Mouse (Mus musculus): Measurements from ENCODE around the gene Hjurp. TPM values are rescaled to one million over a fixed set of nuclear protein-coding genes. Genes with fewer than 3 reads are reported as not detected.

Hjurp gene
- total and polyA plus RNA-seq, 2 experiments = 32.8 to 90.1 TPM

DNA sequence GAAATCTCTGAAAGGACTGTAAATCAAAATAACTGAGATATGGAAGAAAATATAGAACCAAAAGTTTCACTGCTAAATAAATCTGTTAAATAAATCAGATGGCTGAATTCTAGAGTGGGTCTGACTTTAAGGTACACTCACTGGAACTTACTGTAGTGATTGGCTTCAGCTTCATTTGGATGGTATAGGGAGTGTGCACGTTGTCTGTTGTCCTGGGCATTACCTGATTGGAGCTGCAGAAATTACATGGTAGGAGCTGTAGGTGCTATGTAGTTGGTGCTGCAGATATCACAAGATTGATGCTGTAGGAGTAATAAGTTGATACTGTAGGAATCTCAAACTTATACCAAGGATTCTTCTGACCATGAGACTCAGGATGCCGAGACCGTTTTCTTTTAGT lies 32.9 kb upstream of the Hjurp start:
- 72% methylated on average over 3 of the region's 3 CpGs for WGBS
- no peak overlapping the region for H3K9ac ChIP-seq (ENCODE audit: low read depth, low read length)
- no peaks in the 10 kb centered on the region for H3K27me3 ChIP-seq (ENCODE audit: control insufficient read depth, insufficient read depth, low read length)
- H3K79me2 ChIP-seq (ENCODE audit: control insufficient read depth, insufficient read depth, low read length) = no peaks in the 10 kb centered on the region
- TF ChIP-seq POLR2A (IDR thresholded peaks at IDR 0.05; ENCODE audit: extremely low read depth, insufficient read depth, low read length) (no peak), CTCF (IDR thresholded peaks at IDR 0.05; ENCODE audit: low read depth, low read length) (no peak)
- DNase-seq (ENCODE audit: extremely low read depth, low read depth, low spot score) = peak; percentile 4
- H3K4me3 ChIP-seq (ENCODE audit: insufficient read depth, low read depth, low read length) = no peak overlapping the region
- no peak overlapping the region for H3K27ac ChIP-seq (replicated peaks; ENCODE audit: insufficient read depth, low read depth, low read length)
- H3K36me3 ChIP-seq (ENCODE audit: control insufficient read depth, insufficient read depth, low read length) = no peaks in the 10 kb centered on the region
- H3K4me1 ChIP-seq (ENCODE audit: control insufficient read depth, insufficient read depth, low read length) = no peaks in the 10 kb centered on the region

GRCm38 (mm10) chr1:88309905-88310304 lies 32.5 kb upstream of the Hjurp start:
- Histone ChIP-seq H3K79me2 (ENCODE audit: control insufficient read depth, insufficient read depth, low read length) (no peaks in the 10 kb centered on the region), H3K9ac (ENCODE audit: low read depth, low read length) (no peak overlapping the region), H3K27me3 (ENCODE audit: control insufficient read depth, insufficient read depth, low read length) (no peaks in the 10 kb centered on the region), H3K4me1 (ENCODE audit: control insufficient read depth, insufficient read depth, low read length) (no peaks in the 10 kb centered on the region), H3K27ac (replicated peaks; ENCODE audit: insufficient read depth, low read depth, low read length) (no peak overlapping the region), H3K36me3 (ENCODE audit: control insufficient read depth, insufficient read depth, low read length) (no peaks in the 10 kb centered on the region), H3K4me3 (ENCODE audit: insufficient read depth, low read depth, low read length) (no peak overlapping the region)
- DNase-seq (ENCODE audit: extremely low read depth, low read depth, low spot score) = peak; percentile 8
- no peak for TF ChIP-seq CTCF (IDR thresholded peaks at IDR 0.05; ENCODE audit: low read depth, low read length)
- TF ChIP-seq POLR2A (IDR thresholded peaks at IDR 0.05; ENCODE audit: extremely low read depth, insufficient read depth, low read length) = no peak
- WGBS = 48% methylated on average over 3 of the region's 3 CpGs

GRCm38 (mm10) chr1:88309020-88309419 lies 31.6 kb upstream of the Hjurp start:
- 40% methylated on average over 2 of the region's 2 CpGs for WGBS
- no peaks in the 10 kb centered on the region for H3K27me3 ChIP-seq (ENCODE audit: control insufficient read depth, insufficient read depth, low read length)
- no peak overlapping the region for H3K9ac ChIP-seq (ENCODE audit: low read depth, low read length)
- DNase-seq (ENCODE audit: extremely low read depth, low read depth, low spot score) = peak; percentile 6
- H3K4me3 ChIP-seq (ENCODE audit: insufficient read depth, low read depth, low read length) = no peak overlapping the region
- H3K27ac ChIP-seq (replicated peaks; ENCODE audit: insufficient read depth, low read depth, low read length) = no peak overlapping the region
- no peak for TF ChIP-seq POLR2A (IDR thresholded peaks at IDR 0.05; ENCODE audit: extremely low read depth, insufficient read depth, low read length)
- H3K4me1 ChIP-seq (ENCODE audit: control insufficient read depth, insufficient read depth, low read length) = no peaks in the 10 kb centered on the region
- no peaks in the 10 kb centered on the region for H3K79me2 ChIP-seq (ENCODE audit: control insufficient read depth, insufficient read depth, low read length)
- no peaks in the 10 kb centered on the region for H3K36me3 ChIP-seq (ENCODE audit: control insufficient read depth, insufficient read depth, low read length)

DNA sequence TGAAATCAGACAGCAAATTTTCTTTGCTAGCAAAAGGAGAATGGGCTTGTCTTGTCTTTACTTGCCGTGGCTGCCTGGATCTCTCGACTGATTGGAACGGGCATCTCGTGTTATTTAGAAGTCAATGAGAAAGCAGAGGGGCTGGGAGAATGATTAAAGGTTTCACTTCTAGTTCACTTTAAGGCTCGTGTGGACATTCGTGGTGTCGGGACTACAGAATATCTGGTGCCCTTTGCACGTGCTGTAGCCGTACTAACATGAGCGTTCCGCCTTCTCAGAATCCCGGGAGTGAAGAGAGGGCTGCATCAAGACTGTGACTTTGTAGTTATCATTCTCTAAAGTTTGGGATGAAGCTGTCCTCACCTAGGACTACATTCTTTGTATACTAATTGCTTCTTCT lies 29.7 kb upstream of the Hjurp start:
- H3K9ac ChIP-seq (ENCODE audit: low read depth, low read length) = no peak overlapping the region
- DNase-seq (ENCODE audit: extremely low read depth, low read depth, low spot score) = peak; percentile 9
- no peak overlapping the region for H3K4me3 ChIP-seq (ENCODE audit: insufficient read depth, low read depth, low read length)
- no peak overlapping the region for H3K27ac ChIP-seq (replicated peaks; ENCODE audit: insufficient read depth, low read depth, low read length)
- no peaks in the 10 kb centered on the region for H3K79me2 ChIP-seq (ENCODE audit: control insufficient read depth, insufficient read depth, low read length)
- H3K4me1 ChIP-seq (ENCODE audit: control insufficient read depth, insufficient read depth, low read length) = no peaks in the 10 kb centered on the region
- H3K36me3 ChIP-seq (ENCODE audit: control insufficient read depth, insufficient read depth, low read length) = no peaks in the 10 kb centered on the region
- H3K27me3 ChIP-seq (ENCODE audit: control insufficient read depth, insufficient read depth, low read length) = no peaks in the 10 kb centered on the region
- 63% methylated on average over 12 of the region's 12 CpGs for WGBS
- TF ChIP-seq CTCF (IDR thresholded peaks at IDR 0.05; ENCODE audit: low read depth, low read length) = no peak
- TF ChIP-seq POLR2A (IDR thresholded peaks at IDR 0.05; ENCODE audit: extremely low read depth, insufficient read depth, low read length) = no peak

GRCm38 (mm10) chr1:88306543-88306942 lies 29.1 kb upstream of the Hjurp start:
- Histone ChIP-seq H3K4me1 (ENCODE audit: control insufficient read depth, insufficient read depth, low read length) (no peaks in the 10 kb centered on the region), H3K36me3 (ENCODE audit: control insufficient read depth, insufficient read depth, low read length) (no peaks in the 10 kb centered on the region), H3K9ac (ENCODE audit: low read depth, low read length) (no peak overlapping the region), H3K27me3 (ENCODE audit: control insufficient read depth, insufficient read depth, low read length) (no peaks in the 10 kb centered on the region), H3K27ac (replicated peaks; ENCODE audit: insufficient read depth, low read depth, low read length) (no peak overlapping the region), H3K4me3 (ENCODE audit: insufficient read depth, low read depth, low read length) (no peak overlapping the region), H3K79me2 (ENCODE audit: control insufficient read depth, insufficient read depth, low read length) (no peaks in the 10 kb centered on the region)
- no peak for TF ChIP-seq CTCF (IDR thresholded peaks at IDR 0.05; ENCODE audit: low read depth, low read length)
- TF ChIP-seq POLR2A (IDR thresholded peaks at IDR 0.05; ENCODE audit: extremely low read depth, insufficient read depth, low read length) = no peak
- 66% methylated on average over 1 of the region's 1 CpGs for WGBS
- peak; percentile 5 for DNase-seq (ENCODE audit: extremely low read depth, low read depth, low spot score)

- H3K4me3 ChIP-seq (ENCODE audit: insufficient read depth, low read depth, low read length) = no peak overlapping the region
- H3K27me3 ChIP-seq (ENCODE audit: control insufficient read depth, insufficient read depth, low read length) = no peaks in the 10 kb centered on the region
- DNase-seq (ENCODE audit: extremely low read depth, low read depth, low spot score) = peak; percentile 7
- no peaks in the 10 kb centered on the region for H3K36me3 ChIP-seq (ENCODE audit: control insufficient read depth, insufficient read depth, low read length)
- 37% methylated on average over 6 of the region's 6 CpGs for WGBS
- no peaks in the 10 kb centered on the region for H3K79me2 ChIP-seq (ENCODE audit: control insufficient read depth, insufficient read depth, low read length)
- no peak overlapping the region for H3K9ac ChIP-seq (ENCODE audit: low read depth, low read length)
- no peaks in the 10 kb centered on the region for H3K4me1 ChIP-seq (ENCODE audit: control insufficient read depth, insufficient read depth, low read length)
- TF ChIP-seq POLR2A (IDR thresholded peaks at IDR 0.05; ENCODE audit: extremely low read depth, insufficient read depth, low read length) = no peak
- TF ChIP-seq CTCF (IDR thresholded peaks at IDR 0.05; ENCODE audit: low read depth, low read length) = no peak
- no peak overlapping the region for H3K27ac ChIP-seq (replicated peaks; ENCODE audit: insufficient read depth, low read depth, low read length)
Measured at GRCm38 (mm10) chr1:88305018-88305795, 27.8 kb upstream of the Hjurp start.

Measured in liver, adult 2 months (tissue).